Mouse (Mus musculus) embryo, embryonic 9.5 days (tissue): ENCODE measurements around the gene Trp53.

Source experiments
- DNase-seq: peaks from one replicate; pipeline ENCODE4 v3.0.0-alpha.2; 2017; ENCODE audit errors: extremely low spot score

Trp53 gene

DNA sequence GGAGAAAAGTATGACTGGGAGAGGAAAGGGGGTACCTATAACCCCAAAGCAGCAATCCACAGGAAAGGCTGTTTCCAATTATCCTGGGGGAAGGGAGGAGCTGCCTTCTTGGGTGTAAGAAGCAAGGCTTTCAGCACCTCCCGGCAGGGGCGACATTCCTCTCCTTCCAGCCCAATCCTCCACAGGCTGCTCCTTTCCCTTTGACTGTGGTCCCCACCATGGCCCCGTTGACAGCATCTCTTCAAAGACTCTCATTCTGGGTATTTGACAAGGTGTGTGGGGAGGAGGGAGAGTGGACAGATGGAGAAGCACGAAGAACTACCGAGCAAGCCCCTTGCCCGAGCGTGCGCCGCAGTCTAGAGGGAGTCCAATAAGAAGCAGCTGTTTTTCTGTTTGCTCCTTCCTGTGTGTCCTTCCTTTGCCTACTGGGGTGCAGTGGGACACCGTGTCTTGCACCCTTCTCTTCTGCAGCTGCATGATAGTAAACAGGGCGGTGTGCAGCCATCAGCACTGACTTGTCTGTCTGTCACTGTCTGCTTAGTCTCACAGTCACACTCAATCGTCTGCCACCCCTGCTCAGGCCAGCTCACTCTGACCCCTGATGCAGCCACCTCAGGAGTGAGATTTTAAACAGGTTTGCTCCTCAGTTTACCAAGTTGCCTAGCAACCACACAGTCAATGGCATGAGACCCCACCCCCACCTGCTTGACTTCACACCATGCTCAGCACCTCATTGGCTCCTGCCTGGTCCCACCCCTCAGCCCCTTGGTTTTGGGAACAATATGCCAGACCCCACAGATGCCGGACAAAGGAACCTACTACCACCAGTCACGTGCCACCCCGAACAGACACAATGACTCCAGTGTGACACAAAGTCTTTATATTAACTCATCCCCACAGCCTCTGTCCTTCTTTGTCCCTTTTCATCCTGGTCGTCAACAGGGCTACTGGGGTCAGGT, 19.0 kb upstream of the Trp53 start:
- peak; percentile 78 for DNase-seq

GRCm38 (mm10) chr11:69563373-69563772, 16.8 kb upstream of the Trp53 start:
- no peak for DNase-seq

DNA sequence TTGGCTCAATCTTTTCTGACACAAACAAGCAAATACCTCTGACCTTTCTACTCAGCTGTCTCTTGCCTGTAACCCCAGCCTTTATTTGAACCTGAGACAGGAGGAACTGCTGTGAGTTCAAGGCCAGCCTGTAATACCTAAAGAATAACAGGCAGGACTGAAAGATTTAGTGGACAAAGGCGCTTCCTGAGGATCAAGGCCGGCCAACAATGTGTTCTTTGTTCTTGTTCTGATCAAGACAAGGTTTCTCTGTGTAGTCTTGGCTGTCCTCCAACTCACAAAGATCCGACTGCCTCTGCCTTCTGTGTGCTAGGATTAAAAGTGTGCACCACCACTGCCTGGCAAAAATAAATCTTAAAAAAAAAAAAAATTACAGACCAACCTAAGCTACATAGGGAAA, 15.8 kb upstream of the Trp53 start:
- DNase-seq, result no peak

DNA sequence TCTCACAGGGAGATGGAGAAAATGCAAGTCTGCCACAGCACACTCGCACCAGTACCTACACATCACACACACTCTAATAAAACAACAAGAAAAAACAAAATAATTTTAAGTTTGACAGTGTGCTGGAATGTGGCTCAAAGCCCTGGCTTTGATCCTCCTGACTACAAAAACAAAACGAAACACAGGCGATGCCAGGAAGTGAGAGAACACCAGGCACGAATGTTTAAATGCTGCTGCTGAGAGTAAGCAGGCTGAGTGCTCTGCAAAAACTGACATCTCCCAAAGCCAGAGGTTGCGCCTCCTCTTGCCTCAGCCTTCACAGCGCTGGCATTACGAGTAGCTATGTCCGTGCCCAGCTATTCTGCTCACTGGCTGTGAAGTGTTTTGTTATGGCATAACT, 15.0 kb upstream of the Trp53 start:
- DNase-seq, result no peak

- no peak for DNase-seq
Observed at GRCm38 (mm10) chr11:69575220-69575619, 4.9 kb upstream of the Trp53 start.

DNA sequence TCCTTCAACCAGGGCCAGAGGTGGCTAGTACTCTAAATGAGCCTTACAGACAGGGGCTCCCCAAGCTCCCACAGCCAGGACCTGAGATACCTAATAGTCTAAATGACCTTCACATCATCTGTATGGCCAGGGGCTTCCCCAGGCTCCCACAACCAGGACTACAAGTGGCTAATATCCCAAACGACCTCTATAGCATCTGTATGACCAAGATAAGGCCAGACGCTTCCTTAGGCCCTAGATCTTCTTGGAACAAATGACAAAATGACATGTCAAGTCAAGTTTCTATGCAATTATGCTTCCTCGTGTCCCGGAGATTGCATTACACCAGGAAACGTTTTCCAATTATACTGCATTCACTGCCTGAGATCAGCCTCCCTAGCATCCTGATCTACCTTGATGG, 3.9 kb upstream of the Trp53 start:
- DNase-seq, result no peak

- no peak for DNase-seq
Observed at GRCm38 (mm10) chr11:69578301-69578700, 1.9 kb upstream of the Trp53 start.

DNA sequence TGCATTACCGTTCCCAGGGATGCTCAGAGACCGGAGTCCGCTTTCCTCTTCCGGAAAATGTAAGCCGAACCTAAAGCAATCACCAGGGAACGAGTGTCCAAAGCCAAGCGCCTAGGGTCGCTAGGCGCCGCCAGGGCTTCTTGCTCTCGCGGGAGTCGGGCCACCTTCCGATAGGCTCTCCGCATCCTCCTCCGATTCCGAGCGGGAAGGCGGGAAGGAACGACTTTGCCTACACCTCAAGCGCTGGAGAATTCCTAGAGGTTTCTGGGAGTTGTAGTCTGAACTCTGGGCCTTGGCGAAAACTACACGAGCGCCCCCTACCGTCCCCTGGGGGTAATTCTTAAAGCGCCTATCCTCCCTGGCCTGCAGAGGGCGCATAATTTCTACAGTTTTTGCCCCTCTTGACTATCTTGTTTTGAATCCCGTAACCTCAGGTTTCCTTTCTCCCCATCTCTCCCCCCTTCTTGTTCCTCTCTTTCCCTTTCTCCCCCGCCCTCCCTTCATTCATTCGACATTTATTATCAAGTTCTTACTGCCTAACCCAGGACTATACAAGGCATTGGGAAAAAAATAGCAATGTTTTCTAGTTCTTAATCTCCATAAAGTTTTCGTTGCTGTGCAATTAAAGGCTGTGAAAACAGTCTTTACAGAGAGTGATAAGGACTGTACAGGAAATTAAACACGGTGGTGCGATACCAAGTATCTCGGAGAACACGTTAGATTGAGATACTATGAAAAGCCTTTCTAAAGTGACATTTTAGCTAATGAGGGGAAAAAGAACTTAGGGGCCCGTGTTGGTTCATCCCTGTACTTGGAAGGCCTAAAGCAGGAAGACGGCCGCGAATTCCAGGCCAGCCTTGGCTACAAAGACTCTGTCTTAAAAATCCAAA, 786 bp upstream of the Trp53 start:
- peak; percentile 98 for DNase-seq

GRCm38 (mm10) chr11:69580572-69581146, 500 bp downstream of the Trp53 start:
- DNase-seq, result no peak

DNA sequence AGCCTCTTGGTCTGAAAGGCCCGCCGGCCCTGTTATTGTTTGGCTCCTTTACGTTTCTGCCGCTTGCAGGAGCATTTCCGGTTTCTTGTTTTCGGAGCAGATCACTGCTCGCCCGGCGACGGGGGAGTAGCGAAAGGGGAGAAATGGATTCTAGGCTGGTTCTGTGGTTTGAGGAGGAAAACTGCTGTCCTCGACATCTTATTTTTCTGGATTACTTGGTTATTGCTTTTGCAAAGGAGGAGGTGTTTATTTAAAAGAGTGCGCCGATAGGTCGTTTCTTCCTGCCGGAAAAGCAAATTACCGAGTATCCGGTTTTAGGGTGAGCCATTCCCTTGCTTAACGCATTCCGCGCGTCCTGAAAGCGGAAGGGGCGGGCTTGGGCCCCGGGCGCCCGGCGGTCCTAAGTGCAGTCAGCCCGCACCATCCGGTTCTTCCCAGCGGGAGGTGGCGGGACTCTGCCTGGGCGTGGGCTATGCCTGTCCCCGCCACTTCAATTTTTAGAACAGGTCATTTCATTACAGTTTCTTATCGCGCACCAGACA, 1.1 kb downstream of the Trp53 start:
- DNase-seq, result peak; percentile 91

DNA sequence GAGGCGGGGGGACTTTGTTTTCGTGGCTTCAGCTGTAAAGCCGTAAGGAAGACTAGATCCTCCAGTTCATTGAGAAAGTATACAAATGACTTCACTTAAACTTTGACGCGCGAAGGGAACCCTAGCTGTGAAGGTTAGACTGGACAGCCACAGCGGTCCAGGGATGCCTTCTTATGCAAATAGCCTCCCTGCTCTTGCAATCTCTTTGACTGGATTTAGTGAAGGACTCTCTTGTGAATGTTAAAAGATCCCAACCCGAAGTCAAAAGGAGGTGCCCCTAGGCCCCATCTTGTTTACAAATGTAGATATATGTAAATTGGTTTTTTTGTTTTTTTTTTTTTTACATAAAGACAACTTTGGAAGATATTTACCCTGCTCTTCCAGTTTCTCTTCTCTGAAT, 1.7 kb downstream of the Trp53 start:
- DNase-seq, result no peak

GRCm38 (mm10) chr11:69582230-69582805, 2.2 kb downstream of the Trp53 start:
- DNase-seq, result no peak

DNA sequence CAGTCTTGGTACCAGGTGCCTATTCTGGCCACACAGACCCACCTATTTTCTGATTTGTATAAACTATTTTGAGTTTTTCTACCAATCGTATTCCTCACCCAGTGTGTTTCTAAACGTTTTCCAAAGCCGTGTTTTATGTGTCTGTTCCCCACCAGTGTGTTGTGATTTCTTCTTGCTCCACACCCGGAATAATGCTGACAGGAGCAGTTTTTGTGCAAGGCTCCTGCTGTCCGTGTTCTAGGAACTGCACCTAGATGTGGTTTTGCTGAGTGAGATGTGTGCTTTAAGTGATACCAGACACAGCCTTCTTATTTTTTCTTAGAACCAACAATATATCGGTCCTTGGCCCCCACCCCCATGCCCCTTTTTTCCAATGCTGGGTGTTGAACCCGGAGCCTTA, 3.8 kb downstream of the Trp53 start:
- DNase-seq, result no peak

- DNase-seq, result no peak
Observed at GRCm38 (mm10) chr11:69584937-69585336, 4.8 kb downstream of the Trp53 start.

GRCm38 (mm10) chr11:69585718-69586325, 5.7 kb downstream of the Trp53 start:
- DNase-seq, result no peak

DNA sequence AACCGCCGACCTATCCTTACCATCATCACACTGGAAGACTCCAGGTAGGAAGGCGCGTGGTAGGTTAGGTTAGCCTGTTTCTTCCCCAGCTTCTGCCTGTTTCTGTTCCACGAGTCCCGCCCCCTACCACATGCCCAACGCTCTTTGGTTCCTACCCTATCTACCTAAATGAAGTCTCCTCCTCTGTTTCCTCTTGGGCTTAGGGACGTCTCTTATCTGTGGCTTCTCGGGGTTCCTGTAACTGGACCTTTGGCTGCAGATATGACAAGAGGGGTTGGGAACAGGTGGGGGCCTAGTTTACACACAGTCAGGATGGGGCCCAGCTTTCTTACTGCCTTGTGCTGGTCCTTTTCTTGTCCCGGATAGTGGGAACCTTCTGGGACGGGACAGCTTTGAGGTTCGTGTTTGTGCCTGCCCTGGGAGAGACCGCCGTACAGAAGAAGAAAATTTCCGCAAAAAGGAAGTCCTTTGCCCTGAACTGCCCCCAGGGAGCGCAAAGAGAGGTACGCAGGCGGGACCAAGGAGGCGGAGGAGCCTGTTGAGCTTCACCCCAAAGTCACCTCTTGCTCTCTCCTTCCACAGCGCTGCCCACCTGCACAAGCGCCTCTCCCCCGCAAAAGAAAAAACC, 9.2 kb downstream of the Trp53 start:
- DNase-seq, result no peak

DNA sequence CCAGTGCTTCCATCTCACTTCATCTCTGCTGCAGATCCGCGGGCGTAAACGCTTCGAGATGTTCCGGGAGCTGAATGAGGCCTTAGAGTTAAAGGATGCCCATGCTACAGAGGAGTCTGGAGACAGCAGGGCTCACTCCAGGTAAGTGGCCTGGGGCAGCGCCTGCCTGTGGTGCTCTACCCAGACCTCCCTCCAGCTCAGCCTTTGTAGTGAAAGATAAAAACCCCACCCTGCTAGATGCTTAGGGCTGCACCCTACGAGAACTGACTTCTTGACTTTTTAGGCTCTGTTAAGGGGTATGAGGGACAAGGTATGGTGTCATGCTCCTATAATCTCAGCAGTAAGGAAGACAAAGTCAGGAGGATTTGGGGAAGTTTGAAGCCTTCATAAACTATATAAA, 10.5 kb downstream of the Trp53 start:
- no peak for DNase-seq

DNA sequence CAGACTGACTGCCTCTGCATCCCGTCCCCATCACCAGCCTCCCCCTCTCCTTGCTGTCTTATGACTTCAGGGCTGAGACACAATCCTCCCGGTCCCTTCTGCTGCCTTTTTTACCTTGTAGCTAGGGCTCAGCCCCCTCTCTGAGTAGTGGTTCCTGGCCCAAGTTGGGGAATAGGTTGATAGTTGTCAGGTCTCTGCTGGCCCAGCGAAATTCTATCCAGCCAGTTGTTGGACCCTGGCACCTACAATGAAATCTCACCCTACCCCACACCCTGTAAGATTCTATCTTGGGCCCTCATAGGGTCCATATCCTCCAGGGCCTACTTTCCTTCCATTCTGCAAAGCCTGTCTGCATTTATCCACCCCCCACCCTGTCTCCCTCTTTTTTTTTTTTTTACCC, 11.3 kb downstream of the Trp53 start:
- no peak for DNase-seq

GRCm38 (mm10) chr11:69591899-69592637, 11.9 kb downstream of the Trp53 start:
- no peak for DNase-seq

DNA sequence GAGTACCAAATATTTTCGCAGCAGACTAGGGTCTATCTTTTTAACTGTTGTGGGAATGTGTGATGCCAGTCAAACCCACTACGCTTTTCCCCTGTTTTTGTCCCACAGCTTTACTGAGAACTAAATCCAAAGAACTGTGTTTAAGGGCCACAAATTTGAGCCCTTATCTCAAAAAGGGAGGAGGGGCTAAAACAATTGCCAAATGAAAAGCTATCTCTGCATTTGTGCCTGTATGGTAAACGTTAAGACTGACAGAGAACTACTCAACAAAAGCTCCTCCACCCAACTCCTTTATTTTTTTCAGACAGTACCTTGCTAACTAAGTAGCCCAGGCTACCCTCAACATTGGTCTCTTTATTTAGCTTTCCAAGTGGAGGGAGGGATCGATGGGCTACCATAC, 12.6 kb downstream of the Trp53 start:
- DNase-seq, result no peak
